Mouse (Mus musculus) hindbrain, embryonic 16.5 days (tissue): ENCODE data around the gene Pkn3. TPM values are rescaled to one million over a fixed set of nuclear protein-coding genes. Genes with fewer than 3 reads are reported as not detected.

Source experiments
- ATAC-seq: fragments of 200-750 bp; cut with Nextera tagmentation; 2 replicates; pipeline ENCODE4 v1.8.0; 2017; ENCODE audit warnings: moderate TSS enrichment, moderate library complexity
- H3K27ac ChIP-seq: fragments of 300-500 bp; sonication (generic); 2 replicates; pipeline ENCODE4 v1.5.1; 2014; ENCODE audit warnings: low read depth, mild to moderate bottlenecking, control low read depth, low read length, moderate library complexity
- H3K27me3 ChIP-seq: fragments of 300-500 bp; sonication (generic); replicated peaks from 2 replicates; pipeline ENCODE4 v1.6.1; 2014; ENCODE audit warnings: low read length; ENCODE audit not compliant: control insufficient read depth, insufficient read depth
- H3K36me3 ChIP-seq: fragments of 300-500 bp; sonication (generic); 2 replicates; pipeline ENCODE4 v1.6.1; 2014; ENCODE audit warnings: mild to moderate bottlenecking, low read length, moderate library complexity, mixed read lengths; ENCODE audit not compliant: control insufficient read depth, insufficient read depth
- H3K4me1 ChIP-seq: fragments of 300-500 bp; sonication (generic); 2 replicates; pipeline ENCODE4 v1.6.1; 2014; ENCODE audit warnings: low read depth, low read length; ENCODE audit not compliant: control insufficient read depth, insufficient read depth
- H3K4me2 ChIP-seq: fragments of 300-500 bp; sonication (generic); 2 replicates; pipeline ENCODE4 v1.6.1; 2014; ENCODE audit warnings: mild to moderate bottlenecking, low read length, control low read depth, moderate library complexity
- H3K4me3 ChIP-seq: fragments of 300-500 bp; sonication (generic); 2 replicates; pipeline ENCODE4 v1.5.1; 2014; ENCODE audit warnings: mild to moderate bottlenecking, low read length, control low read depth, moderate library complexity
- H3K9ac ChIP-seq: fragments of 300-500 bp; sonication (generic); 2 replicates; pipeline ENCODE4 v1.6.1; 2014; ENCODE audit warnings: low read depth, mild to moderate bottlenecking, control low read depth, low read length, moderate library complexity
- H3K9me3 ChIP-seq: fragments of 300-500 bp; sonication (generic); 2 replicates; pipeline ENCODE4 v1.6.1; 2014; ENCODE audit warnings: mild to moderate bottlenecking, low read length, moderate library complexity; ENCODE audit not compliant: control insufficient read depth
- WGBS: fragments of 180-500 bp; shearing (Covaris S2); extraction: QIAGEN DNeasy Blood & Tissue Kit; methylation state at CpG from one replicate; pipeline ENCODE4 v1.1.7; 2014; 5-methylcytosine and 5-hydroxymethylcytosine counted together
- polyA plus RNA-seq: library from polyadenylated mRNA; unstranded; fragments of >200 nt; fragmentation: Nextera tagmentation; extraction: Ambion mirVana; gene quantifications from 2 replicates; pipeline ENCODE4 v1.2.1, GENCODE M21; 2015

Gene Pkn3
- 1.6 and 2.1 TPM in 2 replicates for polyA plus RNA-seq

- Histone ChIP-seq H3K4me3 (peak within 1 kb of the TSS; percentile 45), H3K36me3 (peaks cover 6% of the 10 kb centered on the region; the same call in 1 of the 2 replicates), H3K27ac (no peak within 1 kb of the TSS), H3K9ac (peak within 1 kb of the TSS; percentile 41), H3K9me3 (no peaks in the 10 kb centered on the region), H3K4me1 (peaks cover 8% of the 10 kb centered on the region; the same call in 1 of the 2 replicates), H3K4me2 (peak within 1 kb of the TSS; percentile 93), H3K27me3 (no peaks in the 10 kb centered on the region)
- ATAC-seq, result peak; percentile 84
- 1% methylated on average over 45 of the region's 53 CpGs for WGBS
These were observed at the start of gene Pkn3 for GRCm38 (mm10) chr2:30077502-30078348. Gene Pkn3 (plus strand): TSS chr2:30077684.

GRCm38 (mm10) chr2:30032244-30032846, 45.1 kb upstream of the Pkn3 start:
- Histone ChIP-seq H3K4me2 (no peak overlapping the region), H3K36me3 (peaks cover 54% of the 10 kb centered on the region), H3K4me1 (no peaks in the 10 kb centered on the region), H3K27ac (no peak overlapping the region), H3K27me3 (no peaks in the 10 kb centered on the region), H3K9ac (no peak overlapping the region), H3K4me3 (no peak overlapping the region), H3K9me3 (no peaks in the 10 kb centered on the region)
- ATAC-seq, result no peak
- WGBS, result 54% methylated on average over 11 of the region's 11 CpGs

GRCm38 (mm10) chr2:30032957-30033356, 44.5 kb upstream of the Pkn3 start:
- no peaks in the 10 kb centered on the region for H3K4me1 ChIP-seq
- no peaks in the 10 kb centered on the region for H3K9me3 ChIP-seq
- no peak for ATAC-seq
- WGBS, result 67% methylated on average over 6 of the region's 6 CpGs
- peaks cover 48% of the 10 kb centered on the region for H3K36me3 ChIP-seq
- no peak overlapping the region for H3K9ac ChIP-seq
- H3K4me3 ChIP-seq, result no peak overlapping the region
- no peak overlapping the region for H3K27ac ChIP-seq
- no peak overlapping the region for H3K4me2 ChIP-seq
- no peaks in the 10 kb centered on the region for H3K27me3 ChIP-seq

- Histone ChIP-seq H3K4me2 (no peak overlapping the region), H3K9me3 (no peaks in the 10 kb centered on the region), H3K36me3 (peaks cover 8% of the 10 kb centered on the region), H3K4me1 (no peaks in the 10 kb centered on the region), H3K27me3 (no peaks in the 10 kb centered on the region), H3K27ac (no peak overlapping the region), H3K4me3 (no peak overlapping the region), H3K9ac (no peak overlapping the region)
- WGBS, result 73% methylated on average over 2 of the region's 2 CpGs
- no peak for ATAC-seq
These were observed 39.7 kb upstream of the Pkn3 start for GRCm38 (mm10) chr2:30037762-30038161.

GRCm38 (mm10) chr2:30038370-30038769, 39.1 kb upstream of the Pkn3 start:
- no peaks in the 10 kb centered on the region for H3K9me3 ChIP-seq
- no peak for ATAC-seq
- H3K27ac ChIP-seq, result no peak overlapping the region
- peaks cover 6% of the 10 kb centered on the region for H3K36me3 ChIP-seq
- no peak overlapping the region for H3K9ac ChIP-seq
- no peak overlapping the region for H3K4me3 ChIP-seq
- WGBS, result 97% methylated on average over 10 of the region's 10 CpGs
- no peak overlapping the region for H3K4me2 ChIP-seq
- H3K27me3 ChIP-seq, result no peaks in the 10 kb centered on the region
- no peaks in the 10 kb centered on the region for H3K4me1 ChIP-seq

- H3K4me2 ChIP-seq, result no peak overlapping the region
- H3K4me1 ChIP-seq, result no peaks in the 10 kb centered on the region
- no peaks in the 10 kb centered on the region for H3K27me3 ChIP-seq
- 0 out of 2 replicates have a peak, but pooled peaks have one; percentile 27 for ATAC-seq
- H3K9me3 ChIP-seq, result no peaks in the 10 kb centered on the region
- H3K4me3 ChIP-seq, result no peak overlapping the region
- H3K27ac ChIP-seq, result no peak overlapping the region
- no peak overlapping the region for H3K9ac ChIP-seq
- peaks cover 6% of the 10 kb centered on the region for H3K36me3 ChIP-seq
These were observed 37.8 kb upstream of the Pkn3 start for GRCm38 (mm10) chr2:30039687-30040086.

- Histone ChIP-seq H3K36me3 (peaks cover 3% of the 10 kb centered on the region), H3K27ac (no peak overlapping the region), H3K9me3 (no peaks in the 10 kb centered on the region), H3K4me2 (no peak overlapping the region), H3K9ac (no peak overlapping the region), H3K27me3 (no peaks in the 10 kb centered on the region), H3K4me3 (no peak overlapping the region), H3K4me1 (peaks cover 1% of the 10 kb centered on the region; the same call in 1 of the 2 replicates)
- ATAC-seq, result no peak
- 7% methylated on average over 4 of the region's 4 CpGs for WGBS
These were observed 35.0 kb upstream of the Pkn3 start for GRCm38 (mm10) chr2:30042445-30042844.

- H3K9me3 ChIP-seq, result no peaks in the 10 kb centered on the region
- no peak overlapping the region for H3K4me2 ChIP-seq
- no peak overlapping the region for H3K4me3 ChIP-seq
- H3K4me1 ChIP-seq, result peaks cover 8% of the 10 kb centered on the region; the same call in 1 of the 2 replicates
- peaks cover 2% of the 10 kb centered on the region; the same call in 1 of the 2 replicates for H3K36me3 ChIP-seq
- no peaks in the 10 kb centered on the region for H3K27me3 ChIP-seq
- H3K9ac ChIP-seq, result no peak overlapping the region
- ATAC-seq, result no peak
- WGBS, result 86% methylated on average over 5 of the region's 5 CpGs
- H3K27ac ChIP-seq, result no peak overlapping the region
These were observed 32.9 kb upstream of the Pkn3 start for GRCm38 (mm10) chr2:30044550-30044949.

- H3K27ac ChIP-seq, result no peak overlapping the region
- H3K27me3 ChIP-seq, result no peaks in the 10 kb centered on the region
- 97% methylated on average over 6 of the region's 6 CpGs for WGBS
These were observed 30.4 kb upstream of the Pkn3 start for GRCm38 (mm10) chr2:30047127-30047526.

More at GRCm38 (mm10) chr2:30047127-30047526, 30.4 kb upstream of the Pkn3 start:
- Histone ChIP-seq H3K4me3 (no peak overlapping the region), H3K36me3 (no peaks in the 10 kb centered on the region), H3K9ac (no peak overlapping the region), H3K9me3 (no peaks in the 10 kb centered on the region), H3K4me2 (no peak overlapping the region), H3K4me1 (peaks cover 8% of the 10 kb centered on the region; the same call in 1 of the 2 replicates)
- no peak for ATAC-seq
